Mouse (Mus musculus): ENCODE data around the gene Crabp1. TPM values are rescaled to one million over a fixed set of nuclear protein-coding genes. Genes with fewer than 3 reads are reported as not detected.

Gene Crabp1
- polyA plus RNA-seq, 1 experiment from 2014 or later: 45.9 TPM

DNA sequence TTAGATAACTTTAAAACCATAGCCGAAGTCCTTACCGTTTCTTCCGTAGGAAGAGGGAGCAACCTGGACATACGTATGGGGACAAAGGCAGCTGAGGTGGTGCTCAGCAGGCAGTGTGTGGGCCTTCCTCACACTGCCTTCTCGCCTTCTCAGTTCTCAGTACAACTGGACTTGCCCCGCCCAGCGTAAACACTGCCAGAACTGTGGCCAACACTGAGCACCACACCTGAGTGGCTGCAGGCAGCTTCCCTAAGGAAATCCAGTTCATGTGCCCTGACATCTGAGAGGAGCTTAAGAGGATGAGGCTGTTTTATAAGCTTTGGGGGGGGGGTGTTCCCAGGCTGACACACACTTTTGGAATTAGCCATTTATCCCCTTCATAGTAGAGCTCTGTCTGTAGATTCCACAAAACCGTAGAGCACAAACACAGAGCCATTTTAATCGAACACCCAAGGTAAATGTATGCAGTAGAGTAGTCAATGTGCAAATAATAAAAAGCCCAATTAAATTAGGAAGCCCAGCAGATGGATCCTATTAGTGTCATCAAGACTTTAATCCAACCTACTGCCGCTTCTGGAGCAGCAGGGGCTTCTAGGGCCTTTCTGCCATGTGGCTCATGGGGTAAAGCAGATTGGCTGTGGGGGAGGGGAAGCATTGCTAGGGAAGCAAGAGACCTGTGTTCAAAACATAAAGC, 52.1 kb downstream of the Crabp1 start:
- H3K36me3 ChIP-seq: no peaks in the 10 kb centered on the region
- H3K4me1 ChIP-seq: no peaks in the 10 kb centered on the region
- H3K9ac ChIP-seq: no peak overlapping the region
- H3K27ac ChIP-seq: no peak overlapping the region
- no peak overlapping the region for H3K4me3 ChIP-seq (replicated peaks)
- 55% methylated on average over 10 of the region's 10 CpGs for WGBS
- H3K9me3 ChIP-seq: no peaks in the 10 kb centered on the region
- no peak overlapping the region for H3K4me2 ChIP-seq
- no peaks in the 10 kb centered on the region for H3K27me3 ChIP-seq (replicated peaks)
- peak; percentile 53; the same call in 1 of the 2 replicates for ATAC-seq (ENCODE audit: insufficient read depth, low FRiP score, low read depth)

DNA sequence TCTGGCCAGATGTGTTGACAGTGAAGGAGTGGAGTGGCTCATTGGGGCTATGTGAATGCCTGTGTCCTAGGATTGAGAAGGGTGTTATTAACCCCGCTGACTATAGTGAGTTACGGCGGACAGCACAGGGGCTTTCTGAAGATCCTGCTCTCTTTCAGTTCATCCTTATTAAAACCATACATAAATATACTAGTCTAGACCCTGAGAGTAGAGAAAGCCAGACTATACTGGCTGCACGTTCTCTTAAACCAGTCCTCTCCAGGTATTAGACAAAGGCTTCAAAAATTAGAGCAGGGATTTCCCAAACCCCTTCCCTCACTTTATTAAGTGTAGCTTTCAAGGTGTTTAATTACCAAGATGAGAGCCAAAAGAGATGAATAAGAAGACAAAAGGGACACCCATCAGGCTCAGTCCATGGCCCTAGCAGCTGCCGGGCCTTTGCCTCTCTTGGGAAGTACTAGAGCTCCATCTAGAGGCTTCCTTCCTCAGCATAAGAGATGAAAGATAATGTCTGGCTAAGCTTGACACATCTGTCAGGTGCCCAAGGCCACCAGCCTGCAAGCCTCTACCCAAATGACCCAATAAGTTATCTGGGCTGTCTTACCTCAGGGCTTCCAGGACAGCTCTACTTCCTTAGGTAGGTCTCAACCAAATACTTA, 57.0 kb downstream of the Crabp1 start:
- WGBS: 63% methylated on average over 5 of the region's 5 CpGs
- H3K4me3 ChIP-seq (replicated peaks): no peak overlapping the region
- H3K27me3 ChIP-seq (replicated peaks): no peaks in the 10 kb centered on the region
- H3K27ac ChIP-seq: no peak overlapping the region
- no peaks in the 10 kb centered on the region for H3K9me3 ChIP-seq
- ATAC-seq (ENCODE audit: insufficient read depth, low FRiP score, low read depth): no peak
- H3K9ac ChIP-seq: no peak overlapping the region
- H3K36me3 ChIP-seq: no peaks in the 10 kb centered on the region
- H3K4me2 ChIP-seq: no peak overlapping the region
- H3K4me1 ChIP-seq: no peaks in the 10 kb centered on the region

Other genes with a start within 250 kb of the Crabp1 start
- not detected in 2 replicates for gene Sh2d7, start 225.8 kb upstream of the Crabp1 start, polyA plus RNA-seq (2015; fragmentation: Nextera tagmentation; extraction: Ambion mirVana)
- gene Cib2, start 204.5 kb upstream of the Crabp1 start, polyA plus RNA-seq (2015; fragmentation: Nextera tagmentation; extraction: Ambion mirVana): 10.6 and 11.0 TPM in 2 replicates
- 128 and 132 TPM in 2 replicates for gene Idh3a, start 178.4 kb upstream of the Crabp1 start, polyA plus RNA-seq (2015; fragmentation: Nextera tagmentation; extraction: Ambion mirVana)
- gene Acsbg1, start 102.9 kb upstream of the Crabp1 start, polyA plus RNA-seq (2015; fragmentation: Nextera tagmentation; extraction: Ambion mirVana): 1.9 and 3.1 TPM in 2 replicates
- 5.8 and 7.3 TPM in 2 replicates for gene Dnaja4, start 65.9 kb upstream of the Crabp1 start, polyA plus RNA-seq (2015; fragmentation: Nextera tagmentation; extraction: Ambion mirVana)
- 147 and 164 TPM in 2 replicates for gene Wdr61, start 30.2 kb upstream of the Crabp1 start, polyA plus RNA-seq (2015; fragmentation: Nextera tagmentation; extraction: Ambion mirVana)
- 24.9 and 29.0 TPM in 2 replicates for gene Ireb2, start 99.0 kb downstream of the Crabp1 start, polyA plus RNA-seq (2015; fragmentation: Nextera tagmentation; extraction: Ambion mirVana)
- gene Hykk, start 152.5 kb downstream of the Crabp1 start, polyA plus RNA-seq (2015; fragmentation: Nextera tagmentation; extraction: Ambion mirVana): 3.7 and 3.8 TPM in 2 replicates
- 286 and 294 TPM in 2 replicates for gene Psma4, start 186.0 kb downstream of the Crabp1 start, polyA plus RNA-seq (2015; fragmentation: Nextera tagmentation; extraction: Ambion mirVana)
- 0.48 and 0.77 TPM in 2 replicates for gene AY074887, start 186.2 kb downstream of the Crabp1 start, polyA plus RNA-seq (2015; fragmentation: Nextera tagmentation; extraction: Ambion mirVana)
- gene Chrna5, start 216.1 kb downstream of the Crabp1 start, polyA plus RNA-seq (2015; fragmentation: Nextera tagmentation; extraction: Ambion mirVana): 2.7 and 3.0 TPM in 2 replicates